Mouse (Mus musculus): ENCODE measurements around the gene Mthfd1.

The Mthfd1 gene

GRCm38 (mm10) chr12:76262918-76263317 lies 7.8 kb downstream of the Mthfd1 start:
- DNase-seq (ENCODE audit: low read depth, low spot score), result no peak

GRCm38 (mm10) chr12:76263876-76264275 lies 8.8 kb downstream of the Mthfd1 start:
- DNase-seq (ENCODE audit: low read depth, low spot score), result no peak

GRCm38 (mm10) chr12:76264325-76264965 lies 9.3 kb downstream of the Mthfd1 start:
- DNase-seq (ENCODE audit: low read depth, low spot score), result no peak

GRCm38 (mm10) chr12:76265001-76265400 lies 9.9 kb downstream of the Mthfd1 start:
- no peak for DNase-seq (ENCODE audit: low read depth, low spot score)

GRCm38 (mm10) chr12:76266875-76267274 lies 11.8 kb downstream of the Mthfd1 start:
- peak; percentile 61 for DNase-seq (ENCODE audit: low read depth, low spot score)

- DNase-seq (ENCODE audit: low read depth, low spot score), result no peak
These were observed 13.6 kb downstream of the Mthfd1 start for GRCm38 (mm10) chr12:76268686-76269085.

GRCm38 (mm10) chr12:76269196-76269595 lies 14.1 kb downstream of the Mthfd1 start:
- DNase-seq (ENCODE audit: low read depth, low spot score), result no peak

- no peak for DNase-seq (ENCODE audit: low read depth, low spot score)
These were observed 16.4 kb downstream of the Mthfd1 start for GRCm38 (mm10) chr12:76271516-76271915.

GRCm38 (mm10) chr12:76272610-76273524 lies 17.8 kb downstream of the Mthfd1 start:
- no peak for DNase-seq (ENCODE audit: low read depth, low spot score)

- no peak for DNase-seq (ENCODE audit: low read depth, low spot score)
These were observed 23.1 kb downstream of the Mthfd1 start for GRCm38 (mm10) chr12:76278209-76278608.

- DNase-seq (ENCODE audit: low read depth, low spot score), result no peak
These were observed 25.5 kb downstream of the Mthfd1 start for GRCm38 (mm10) chr12:76280556-76280955.

GRCm38 (mm10) chr12:76281111-76281660 lies 26.1 kb downstream of the Mthfd1 start:
- no peak for DNase-seq (ENCODE audit: low read depth, low spot score)

- DNase-seq (ENCODE audit: low read depth, low spot score), result peak; percentile 15
These were observed 27.0 kb downstream of the Mthfd1 start for GRCm38 (mm10) chr12:76282132-76282531.

GRCm38 (mm10) chr12:76282532-76283173 lies 27.6 kb downstream of the Mthfd1 start:
- no peak for DNase-seq (ENCODE audit: low read depth, low spot score)

GRCm38 (mm10) chr12:76285418-76285817 lies 30.3 kb downstream of the Mthfd1 start:
- no peak for DNase-seq (ENCODE audit: low read depth, low spot score)

- DNase-seq (ENCODE audit: low read depth, low spot score), result no peak
These were observed 32.9 kb downstream of the Mthfd1 start for GRCm38 (mm10) chr12:76287986-76288385.

- DNase-seq (ENCODE audit: low read depth, low spot score), result no peak
These were observed 33.4 kb downstream of the Mthfd1 start for GRCm38 (mm10) chr12:76288494-76288893.

- no peak for DNase-seq (ENCODE audit: low read depth, low spot score)
These were observed 34.3 kb downstream of the Mthfd1 start for GRCm38 (mm10) chr12:76289428-76289827.

- DNase-seq (ENCODE audit: low read depth, low spot score), result no peak
These were observed 35.2 kb downstream of the Mthfd1 start for GRCm38 (mm10) chr12:76290271-76290670.

- peak; percentile 53 for DNase-seq (ENCODE audit: low read depth, low spot score)
These were observed 38.1 kb downstream of the Mthfd1 start for GRCm38 (mm10) chr12:76293192-76293591.

- DNase-seq (ENCODE audit: low read depth, low spot score), result no peak
These were observed 42.7 kb downstream of the Mthfd1 start for GRCm38 (mm10) chr12:76297830-76298229.

- no peak for DNase-seq (ENCODE audit: low read depth, low spot score)
These were observed 44.3 kb downstream of the Mthfd1 start for GRCm38 (mm10) chr12:76299361-76299906.
